Mouse (Mus musculus): ENCODE measurements at regions not wholly inside any gene's neighbourhood (a gene's known extent, or its start where the extent isn't known, plus 50 kb on each side); places are given as distances from the start of the nearest gene placed in this dataset.

DNA sequence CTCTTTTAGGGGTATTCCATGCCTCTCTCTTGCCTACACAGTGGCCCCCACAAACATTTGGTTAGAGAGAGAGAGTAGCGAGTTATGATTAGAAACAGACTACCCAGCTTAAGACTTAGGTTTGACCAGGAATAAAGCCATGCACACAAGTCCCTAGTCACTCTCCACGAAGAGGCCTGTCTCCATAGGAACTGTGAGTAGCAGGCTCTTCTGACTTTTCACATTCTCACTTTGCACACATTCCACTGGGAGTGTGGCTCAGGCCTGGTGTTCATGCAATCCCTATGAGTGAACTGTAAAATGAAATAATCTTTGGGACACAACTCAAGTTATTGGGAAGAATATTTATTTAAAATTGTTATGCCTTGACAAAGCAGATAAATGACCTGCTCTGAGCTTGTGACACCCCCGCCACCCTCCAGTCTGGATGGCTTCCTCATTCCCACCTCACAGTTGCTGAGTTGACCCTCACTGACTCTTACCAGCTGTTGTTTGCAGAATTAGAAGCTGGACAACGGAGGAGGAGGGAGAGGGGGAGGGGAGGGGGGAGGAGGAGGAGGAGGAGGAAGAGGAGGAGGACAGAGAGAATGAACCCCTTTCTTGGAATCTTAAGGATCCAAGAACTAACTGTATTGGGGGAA, 78.7 kb upstream of the Egln3 start:
- Histone ChIP-seq H3K9ac (no peak overlapping the region), H3K4me3 (replicated peaks) (no peak overlapping the region), H3K4me1 (0 out of 2 replicates have a peak, but pooled peaks cover 6% of the 10 kb centered on the region), H3K4me2 (no peak overlapping the region), H3K36me3 (no peaks in the 10 kb centered on the region), H3K27me3 (replicated peaks) (no peaks in the 10 kb centered on the region), H3K27ac (no peak overlapping the region), H3K9me3 (no peaks in the 10 kb centered on the region)
- ATAC-seq (ENCODE audit: insufficient read depth, low FRiP score, low read depth), result no peak
- WGBS, result 42% methylated on average over 4 of the region's 4 CpGs

GRCm38 (mm10) chr12:54280457-54280856, 76.8 kb upstream of the Egln3 start:
- Histone ChIP-seq H3K4me1 (no peaks in the 10 kb centered on the region), H3K27ac (no peak overlapping the region), H3K4me2 (no peak overlapping the region), H3K36me3 (no peaks in the 10 kb centered on the region), H3K9me3 (no peaks in the 10 kb centered on the region), H3K4me3 (replicated peaks) (no peak overlapping the region), H3K9ac (no peak overlapping the region), H3K27me3 (replicated peaks) (no peaks in the 10 kb centered on the region)
- no peak for ATAC-seq (ENCODE audit: insufficient read depth, low FRiP score, low read depth)
- WGBS, result 65% methylated on average over 4 of the region's 4 CpGs

DNA sequence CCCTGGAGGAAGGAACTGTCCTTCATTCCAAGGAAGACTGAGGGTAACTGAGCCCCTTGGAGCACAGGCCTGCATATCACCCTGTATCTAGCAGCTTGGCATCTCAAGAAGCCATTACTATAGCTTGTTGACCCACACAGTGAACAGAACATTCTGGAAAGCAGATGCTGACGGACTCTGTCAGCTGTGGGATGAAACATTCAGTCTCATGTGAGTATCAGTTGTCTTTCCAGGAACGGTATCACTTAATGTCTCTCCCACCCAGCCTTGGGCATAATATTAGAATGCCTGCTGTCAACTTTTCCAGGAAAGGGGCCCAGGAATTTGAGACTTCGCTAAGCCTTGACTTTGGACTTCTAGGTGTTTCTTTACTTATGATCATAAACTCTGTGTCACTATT, 76.3 kb upstream of the Egln3 start:
- H3K4me1 ChIP-seq, result no peaks in the 10 kb centered on the region
- H3K9me3 ChIP-seq, result no peaks in the 10 kb centered on the region
- H3K9ac ChIP-seq, result no peak overlapping the region
- H3K4me3 ChIP-seq (replicated peaks), result no peak overlapping the region
- no peak for ATAC-seq (ENCODE audit: insufficient read depth, low FRiP score, low read depth)
- H3K4me2 ChIP-seq, result no peak overlapping the region
- no peaks in the 10 kb centered on the region for H3K27me3 ChIP-seq (replicated peaks)
- no peaks in the 10 kb centered on the region for H3K36me3 ChIP-seq
- 76% methylated on average over 3 of the region's 3 CpGs for WGBS
- H3K27ac ChIP-seq, result no peak overlapping the region

DNA sequence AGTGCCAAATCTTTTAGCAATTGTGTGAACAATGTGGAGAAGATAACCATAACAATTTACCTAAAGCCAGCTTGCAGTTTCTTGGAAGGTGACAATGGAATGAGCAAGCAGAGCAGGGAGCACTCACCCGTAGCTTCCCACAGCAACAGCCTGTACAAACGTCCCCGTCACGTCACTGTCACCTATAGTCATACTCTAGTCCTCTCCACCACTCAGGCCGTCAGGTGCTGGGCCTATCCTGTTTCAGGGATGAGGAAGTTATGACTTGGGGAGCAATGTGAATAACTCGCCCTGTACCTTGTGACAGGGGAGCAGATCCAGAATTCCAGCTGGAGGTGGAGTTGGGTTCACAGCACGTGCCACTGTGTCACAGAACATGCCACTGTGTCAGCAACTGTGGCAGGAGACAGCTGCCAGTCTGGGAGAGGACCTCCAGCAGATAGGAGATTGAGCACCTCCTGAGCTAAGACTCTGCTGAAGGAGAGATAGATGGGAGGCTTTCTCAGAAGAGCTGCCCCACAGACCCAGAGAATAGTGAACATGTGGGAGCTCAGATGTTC, 73.4 kb upstream of the Egln3 start:
- Histone ChIP-seq H3K4me1 (no peaks in the 10 kb centered on the region), H3K4me2 (no peak overlapping the region), H3K27me3 (replicated peaks) (no peaks in the 10 kb centered on the region), H3K27ac (no peak overlapping the region), H3K36me3 (no peaks in the 10 kb centered on the region), H3K9me3 (no peaks in the 10 kb centered on the region), H3K4me3 (replicated peaks) (no peak overlapping the region), H3K9ac (no peak overlapping the region)
- ATAC-seq (ENCODE audit: insufficient read depth, low FRiP score, low read depth), result no peak
- 52% methylated on average over 7 of the region's 7 CpGs for WGBS

- H3K27me3 ChIP-seq (replicated peaks), result no peaks in the 10 kb centered on the region
- no peaks in the 10 kb centered on the region for H3K9me3 ChIP-seq
- no peak overlapping the region for H3K27ac ChIP-seq
- 68% methylated on average over 4 of the region's 4 CpGs for WGBS
- H3K4me2 ChIP-seq, result no peak overlapping the region
- ATAC-seq (ENCODE audit: insufficient read depth, low FRiP score, low read depth), result no peak
- no peak overlapping the region for H3K9ac ChIP-seq
- no peaks in the 10 kb centered on the region for H3K36me3 ChIP-seq
- no peak overlapping the region for H3K4me3 ChIP-seq (replicated peaks)
- H3K4me1 ChIP-seq, result no peaks in the 10 kb centered on the region
These were observed 69.8 kb upstream of the Egln3 start for GRCm38 (mm10) chr12:54273506-54273905.

GRCm38 (mm10) chr12:54272696-54273095, 69.0 kb upstream of the Egln3 start:
- H3K4me1 ChIP-seq, result no peaks in the 10 kb centered on the region
- 77% methylated on average over 6 of the region's 6 CpGs for WGBS
- H3K27me3 ChIP-seq (replicated peaks), result no peaks in the 10 kb centered on the region
- H3K36me3 ChIP-seq, result no peaks in the 10 kb centered on the region
- H3K4me2 ChIP-seq, result no peak overlapping the region
- no peak for ATAC-seq (ENCODE audit: insufficient read depth, low FRiP score, low read depth)
- no peaks in the 10 kb centered on the region for H3K9me3 ChIP-seq
- no peak overlapping the region for H3K4me3 ChIP-seq (replicated peaks)
- H3K27ac ChIP-seq, result no peak overlapping the region
- no peak overlapping the region for H3K9ac ChIP-seq

DNA sequence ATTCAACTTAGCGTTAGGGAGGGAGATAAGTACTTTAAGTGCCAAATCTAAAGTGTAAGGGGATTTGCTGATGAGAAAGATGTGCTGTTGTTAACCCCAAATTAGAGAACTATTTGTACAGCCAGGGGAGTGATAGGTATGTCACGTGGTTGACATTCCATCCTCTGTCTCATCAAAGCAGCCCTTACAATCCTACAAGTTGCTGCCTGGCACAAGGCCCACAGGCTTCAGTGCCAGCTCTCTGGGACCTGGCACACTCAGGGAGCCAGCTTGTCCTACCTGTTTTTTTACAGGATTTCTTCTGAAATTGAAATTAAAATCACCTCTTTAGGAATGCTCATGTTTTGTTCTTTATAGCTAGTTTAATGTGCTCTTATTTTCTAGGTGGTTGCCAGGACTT, 68.6 kb upstream of the Egln3 start:
- H3K4me2 ChIP-seq, result no peak overlapping the region
- no peaks in the 10 kb centered on the region for H3K27me3 ChIP-seq (replicated peaks)
- no peak overlapping the region for H3K4me3 ChIP-seq (replicated peaks)
- no peaks in the 10 kb centered on the region for H3K9me3 ChIP-seq
- no peak overlapping the region for H3K27ac ChIP-seq
- whole genome bisulfite sequencing, result 70% methylated on average over 2 of the region's 2 CpGs
- no peak overlapping the region for H3K9ac ChIP-seq
- no peaks in the 10 kb centered on the region for H3K36me3 ChIP-seq
- ATAC-seq (ENCODE audit: insufficient read depth, low FRiP score, low read depth), result no peak
- H3K4me1 ChIP-seq, result no peaks in the 10 kb centered on the region

DNA sequence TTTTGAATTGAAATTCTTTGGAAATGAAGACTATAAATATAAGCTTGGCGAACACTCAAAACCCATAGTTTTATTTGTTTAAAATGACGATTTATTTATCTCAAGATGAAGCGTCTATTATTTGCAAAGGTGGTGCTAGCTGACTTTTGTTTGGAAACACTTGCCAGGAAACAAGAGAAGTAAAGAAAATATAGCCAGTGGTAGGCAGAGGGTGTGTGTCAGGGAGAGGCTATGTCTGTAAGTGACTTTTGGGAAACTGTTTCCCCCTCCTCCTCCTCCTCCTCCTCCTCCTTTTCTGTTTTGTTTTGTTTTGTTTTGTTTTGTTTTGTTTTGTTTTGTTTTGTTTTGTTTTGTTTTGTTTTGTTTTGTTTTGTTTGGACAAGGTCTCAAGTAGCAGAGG, 62.2 kb upstream of the Egln3 start:
- H3K27me3 ChIP-seq (replicated peaks), result no peaks in the 10 kb centered on the region
- no peak overlapping the region for H3K27ac ChIP-seq
- ATAC-seq (ENCODE audit: insufficient read depth, low FRiP score, low read depth), result no peak
- no peak overlapping the region for H3K4me3 ChIP-seq (replicated peaks)
- no peak overlapping the region for H3K4me2 ChIP-seq
- no peak overlapping the region for H3K9ac ChIP-seq
- H3K9me3 ChIP-seq, result no peaks in the 10 kb centered on the region
- 49% methylated on average over 3 of the region's 3 CpGs for WGBS
- no peaks in the 10 kb centered on the region for H3K36me3 ChIP-seq
- peaks cover 16% of the 10 kb centered on the region for H3K4me1 ChIP-seq

DNA sequence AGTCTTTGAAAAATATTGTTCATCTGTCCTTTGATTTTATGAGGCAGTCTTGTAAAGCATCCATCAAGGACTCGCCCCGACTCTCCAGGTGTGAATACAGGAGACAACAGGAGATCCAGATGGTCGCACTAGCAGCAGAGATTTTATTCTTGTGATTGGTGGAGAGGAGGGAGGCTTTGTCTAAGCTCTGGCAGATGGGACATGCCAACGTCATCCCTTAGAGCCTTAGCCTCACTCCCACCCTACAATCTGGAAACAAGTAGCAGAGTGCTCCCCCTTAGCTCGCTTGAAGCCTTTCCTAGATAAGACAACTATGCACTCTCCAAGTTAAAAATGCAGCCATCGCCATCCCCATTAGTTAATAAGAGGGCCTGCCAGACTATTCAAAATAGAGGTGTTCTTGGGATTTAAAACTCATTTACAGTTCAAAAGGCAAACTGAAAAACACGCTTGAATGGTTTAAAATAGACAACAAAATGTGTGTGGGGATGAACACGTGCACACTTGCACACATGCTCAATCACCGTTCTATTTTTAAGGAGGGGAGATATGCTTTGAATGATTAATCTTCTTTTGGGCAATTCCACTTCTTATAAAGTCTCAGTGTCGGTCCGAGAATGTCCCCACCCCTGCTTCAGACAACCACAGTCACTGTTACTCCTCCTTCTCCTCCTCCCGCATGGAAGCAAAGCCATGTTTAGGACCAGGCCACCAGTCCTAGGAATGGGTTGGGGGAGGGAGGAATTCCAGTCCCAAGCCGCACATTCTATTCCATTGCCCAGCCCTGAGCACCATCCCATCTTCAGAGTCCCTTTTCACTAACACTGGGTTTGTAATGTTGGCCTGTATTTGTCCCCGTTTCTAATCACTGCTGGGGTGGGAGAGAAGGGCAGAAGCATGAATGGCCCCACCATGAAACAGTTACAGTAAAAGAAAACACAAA, 61.5 kb upstream of the Egln3 start:
- Histone ChIP-seq H3K27ac (no peak overlapping the region), H3K9ac (no peak overlapping the region), H3K9me3 (no peaks in the 10 kb centered on the region), H3K4me2 (no peak overlapping the region; the same call in 1 of the 2 replicates), H3K4me3 (replicated peaks) (no peak overlapping the region), H3K4me1 (peaks cover 16% of the 10 kb centered on the region), H3K27me3 (replicated peaks) (no peaks in the 10 kb centered on the region), H3K36me3 (no peaks in the 10 kb centered on the region)
- ATAC-seq (ENCODE audit: insufficient read depth, low FRiP score, low read depth), result no peak
- WGBS, result 57% methylated on average over 14 of the region's 14 CpGs

DNA sequence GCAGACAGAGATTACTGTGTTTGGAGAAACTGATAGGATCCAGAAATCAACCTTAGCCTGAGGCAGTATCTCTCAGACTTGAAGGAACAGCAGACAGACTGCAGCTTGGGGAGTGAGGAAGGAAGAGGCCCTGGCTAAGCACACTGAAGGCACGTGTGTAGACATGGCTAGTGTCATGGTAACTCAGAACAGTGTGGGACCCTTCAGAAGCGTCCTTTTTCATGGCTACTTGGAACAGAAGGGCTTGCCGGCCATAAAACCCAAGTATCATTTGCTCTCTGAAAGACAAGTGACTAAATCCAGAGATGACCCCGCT, 60.7 kb upstream of the Egln3 start:
- no peak; the same call in none of the 2 replicates for ATAC-seq (ENCODE audit: insufficient read depth, low FRiP score, low read depth)
- no peak overlapping the region for H3K4me2 ChIP-seq
- H3K36me3 ChIP-seq, result no peaks in the 10 kb centered on the region
- H3K27ac ChIP-seq, result peak overlapping the region; percentile 7; the same call in 1 of the 2 replicates
- WGBS, result 42% methylated on average over 4 of the region's 4 CpGs
- no peaks in the 10 kb centered on the region for H3K27me3 ChIP-seq (replicated peaks)
- no peak overlapping the region for H3K9ac ChIP-seq
- H3K4me1 ChIP-seq, result peaks cover 16% of the 10 kb centered on the region
- no peaks in the 10 kb centered on the region for H3K9me3 ChIP-seq
- H3K4me3 ChIP-seq (replicated peaks), result no peak overlapping the region

- H3K4me3 ChIP-seq (replicated peaks), result no peak overlapping the region
- H3K9me3 ChIP-seq, result no peaks in the 10 kb centered on the region
- H3K4me2 ChIP-seq, result no peak overlapping the region
- ATAC-seq (ENCODE audit: insufficient read depth, low FRiP score, low read depth), result peak; percentile 36; the same call in 1 of the 2 replicates
- no peaks in the 10 kb centered on the region for H3K36me3 ChIP-seq
- H3K27ac ChIP-seq, result peak overlapping the region; percentile 7; the same call in 1 of the 2 replicates
- H3K4me1 ChIP-seq, result peaks cover 16% of the 10 kb centered on the region
- no peak overlapping the region for H3K9ac ChIP-seq
- 38% methylated on average over 13 of the region's 13 CpGs for WGBS
- H3K27me3 ChIP-seq (replicated peaks), result no peaks in the 10 kb centered on the region
These were observed 60.2 kb upstream of the Egln3 start for GRCm38 (mm10) chr12:54263733-54264417.

All from stomach, embryonic 15.5 days (tissue).